Mouse (Mus musculus): ENCODE measurements at regions not wholly inside any gene's neighbourhood (a gene's known extent, or its start where the extent isn't known, plus 50 kb on each side); places are given as distances from the start of the nearest gene placed in this dataset.

GRCm38 (mm10) chr10:14306811-14307210 lies 238.6 kb downstream of the Adgrg6 start:
- TF ChIP-seq EP300 (IDR thresholded peaks at IDR 0.05; ENCODE audit: insufficient read depth, low read depth, low read length) (no peak), POLR2A (IDR thresholded peaks at IDR 0.05; ENCODE audit: insufficient read depth, low read depth, low read length) (no peak), CTCF (IDR thresholded peaks at IDR 0.05) (no peak)
